Mouse (Mus musculus): ENCODE data around the gene Mllt6. TPM values are rescaled to one million over a fixed set of nuclear protein-coding genes. Genes with fewer than 3 reads are reported as not detected.
"Not testable (repeated sequence)": the region's sequence is repeated elsewhere in the genome, so short reads cannot be mapped to it uniquely, and the experiment has no call there.

Gene Mllt6
- polyA plus RNA-seq, 1 experiment from 2014 or later: 2.1 TPM

- no peak overlapping the region for H3K27ac ChIP-seq (replicated peaks)
Measured at GRCm38 (mm10) chr11:97654210-97654609, 9.0 kb upstream of the Mllt6 start.

GRCm38 (mm10) chr11:97656269-97656971 lies 6.8 kb upstream of the Mllt6 start:
- no peak overlapping the region for H3K27ac ChIP-seq (replicated peaks)
- H3K36me3 ChIP-seq (replicated peaks): no peaks in the 10 kb centered on the region; the same call in 1 of the 2 replicates
- H3K4me3 ChIP-seq: no peak overlapping the region
- no peaks in the 10 kb centered on the region for H3K9me3 ChIP-seq
- WGBS: 75% methylated on average over 14 of the region's 14 CpGs
- peaks cover 38% of the 10 kb centered on the region for H3K4me1 ChIP-seq
- no peak for DNase-seq (ENCODE audit: low spot score)
- H3K27me3 ChIP-seq (replicated peaks; ENCODE audit: low read depth, poor library complexity, severe bottlenecking): peaks cover 22% of the 10 kb centered on the region

More at GRCm38 (mm10) chr11:97654210-97654609, 9.0 kb upstream of the Mllt6 start:
- Histone ChIP-seq H3K9me3 (no peaks in the 10 kb centered on the region), H3K4me1 (peaks cover 26% of the 10 kb centered on the region), H3K4me3 (no peak overlapping the region), H3K36me3 (replicated peaks) (no peaks in the 10 kb centered on the region; the same call in 1 of the 2 replicates), H3K27me3 (replicated peaks; ENCODE audit: low read depth, poor library complexity, severe bottlenecking) (peaks cover 14% of the 10 kb centered on the region)
- WGBS: 92% methylated on average over 2 of the region's 2 CpGs
- no peak for DNase-seq (ENCODE audit: low spot score)

- H3K4me1 ChIP-seq: peaks cover 47% of the 10 kb centered on the region
- no peak overlapping the region for H3K27ac ChIP-seq (replicated peaks)
- peaks cover 31% of the 10 kb centered on the region for H3K27me3 ChIP-seq (replicated peaks; ENCODE audit: low read depth, poor library complexity, severe bottlenecking)
- WGBS: 39% methylated on average over 6 of the region's 6 CpGs
- DNase-seq (ENCODE audit: low spot score): no peak
- H3K9me3 ChIP-seq: no peaks in the 10 kb centered on the region
- H3K4me3 ChIP-seq: no peak overlapping the region
- no peaks in the 10 kb centered on the region; the same call in 1 of the 2 replicates for H3K36me3 ChIP-seq (replicated peaks)
Measured at GRCm38 (mm10) chr11:97657184-97657945, 5.8 kb upstream of the Mllt6 start.

- peaks cover 34% of the 10 kb centered on the region for H3K27me3 ChIP-seq (replicated peaks; ENCODE audit: low read depth, poor library complexity, severe bottlenecking)
- not testable (repeated sequence) for H3K4me3 ChIP-seq; H3K9me3 ChIP-seq; DNase-seq (ENCODE audit: low spot score); H3K27ac ChIP-seq (replicated peaks); H3K36me3 ChIP-seq (replicated peaks)
- H3K4me1 ChIP-seq: peaks cover 52% of the 10 kb centered on the region
- WGBS: 89% methylated on average over 6 of the region's 6 CpGs
Measured at GRCm38 (mm10) chr11:97657967-97658366, 5.2 kb upstream of the Mllt6 start.

GRCm38 (mm10) chr11:97658751-97659266 lies 4.4 kb upstream of the Mllt6 start:
- peak overlapping the region; percentile 92 for H3K4me3 ChIP-seq
- no peaks in the 10 kb centered on the region for H3K36me3 ChIP-seq (replicated peaks)
- H3K4me1 ChIP-seq: peaks cover 52% of the 10 kb centered on the region
- no peak overlapping the region for H3K27ac ChIP-seq (replicated peaks)
- DNase-seq (ENCODE audit: low spot score): no peak
- peaks cover 34% of the 10 kb centered on the region for H3K27me3 ChIP-seq (replicated peaks; ENCODE audit: low read depth, poor library complexity, severe bottlenecking)
- 73% methylated on average over 11 of the region's 11 CpGs for WGBS
- H3K9me3 ChIP-seq: no peaks in the 10 kb centered on the region

GRCm38 (mm10) chr11:97659267-97659989 lies 3.8 kb upstream of the Mllt6 start:
- peak overlapping the region; percentile 86 for H3K27ac ChIP-seq (replicated peaks)
- 11% methylated on average over 13 of the region's 13 CpGs for WGBS
- no peaks in the 10 kb centered on the region for H3K36me3 ChIP-seq (replicated peaks)
- H3K9me3 ChIP-seq: no peaks in the 10 kb centered on the region
- peaks cover 34% of the 10 kb centered on the region for H3K27me3 ChIP-seq (replicated peaks; ENCODE audit: low read depth, poor library complexity, severe bottlenecking)
- H3K4me1 ChIP-seq: peaks cover 58% of the 10 kb centered on the region
- no peak for DNase-seq (ENCODE audit: low spot score)
- H3K4me3 ChIP-seq: peak overlapping the region; percentile 92

GRCm38 (mm10) chr11:97659990-97660714 lies 3.1 kb upstream of the Mllt6 start:
- H3K4me1 ChIP-seq: peaks cover 65% of the 10 kb centered on the region
- WGBS: under 1% methylated on average over 78 of the region's 78 CpGs
- peak overlapping the region; percentile 86 for H3K27ac ChIP-seq (replicated peaks)

GRCm38 (mm10) chr11:97660734-97661647 lies 2.2 kb upstream of the Mllt6 start:
- Histone ChIP-seq H3K36me3 (replicated peaks) (peaks cover 10% of the 10 kb centered on the region), H3K9me3 (no peaks in the 10 kb centered on the region), H3K27ac (replicated peaks) (peak overlapping the region; percentile 97), H3K27me3 (replicated peaks; ENCODE audit: low read depth, poor library complexity, severe bottlenecking) (peaks cover 34% of the 10 kb centered on the region), H3K4me3 (peak overlapping the region; percentile 92), H3K4me1 (peaks cover 71% of the 10 kb centered on the region)
- 2% methylated on average over 27 of the region's 27 CpGs for WGBS
- no peak for DNase-seq (ENCODE audit: low spot score)

More at GRCm38 (mm10) chr11:97659990-97660714, 3.1 kb upstream of the Mllt6 start:
- Histone ChIP-seq H3K4me3 (peak overlapping the region; percentile 92), H3K27me3 (replicated peaks; ENCODE audit: low read depth, poor library complexity, severe bottlenecking) (peaks cover 34% of the 10 kb centered on the region), H3K9me3 (no peaks in the 10 kb centered on the region), H3K36me3 (replicated peaks) (peaks cover 2% of the 10 kb centered on the region; the same call in 1 of the 2 replicates)
- DNase-seq (ENCODE audit: low spot score): peak; percentile 88

- peak; percentile 81 for DNase-seq (ENCODE audit: low spot score)
- peaks cover 70% of the 10 kb centered on the region for H3K4me1 ChIP-seq
- peak overlapping the region; percentile 97 for H3K27ac ChIP-seq (replicated peaks)
- H3K9me3 ChIP-seq: no peaks in the 10 kb centered on the region
- H3K4me3 ChIP-seq: peak overlapping the region; percentile 92
- peaks cover 17% of the 10 kb centered on the region for H3K36me3 ChIP-seq (replicated peaks)
- WGBS: under 1% methylated on average over 20 of the region's 20 CpGs
- peaks cover 34% of the 10 kb centered on the region for H3K27me3 ChIP-seq (replicated peaks; ENCODE audit: low read depth, poor library complexity, severe bottlenecking)
Measured at GRCm38 (mm10) chr11:97661648-97662133, 1.5 kb upstream of the Mllt6 start.

GRCm38 (mm10) chr11:97662207-97662892 lies 864 bp upstream of the Mllt6 start:
- Histone ChIP-seq H3K27ac (replicated peaks) (peak overlapping the region; percentile 97), H3K9me3 (no peaks in the 10 kb centered on the region), H3K36me3 (replicated peaks) (peaks cover 24% of the 10 kb centered on the region), H3K27me3 (replicated peaks; ENCODE audit: low read depth, poor library complexity, severe bottlenecking) (peaks cover 34% of the 10 kb centered on the region), H3K4me3 (peak overlapping the region; percentile 92), H3K4me1 (peaks cover 68% of the 10 kb centered on the region)
- peak; percentile 61 for DNase-seq (ENCODE audit: low spot score)
- 1% methylated on average over 21 of the region's 21 CpGs for WGBS

Data from embryonic facial prominence, embryonic 10.5 days (tissue).